Mouse (Mus musculus): ENCODE measurements around the gene 9130019O22Rik. TPM values are rescaled to one million over a fixed set of nuclear protein-coding genes. Genes with fewer than 3 reads are reported as not detected.
A peak's percentile ranks its signal among the peaks of the same experiment; 100 is the strongest.
"Not testable (repeated sequence)": the region's sequence is repeated elsewhere in the genome, so short reads cannot be mapped to it uniquely, and the experiment has no call there.

Gene 9130019O22Rik
- polyA plus RNA-seq, 1 experiment from 2014 or later, result 5.1 TPM

- Histone ChIP-seq H3K27ac (replicated peaks) (no peak overlapping the region), H3K4me3 (no peak overlapping the region), H3K36me3 (replicated peaks) (no peaks in the 10 kb centered on the region), H3K9me3 (no peaks in the 10 kb centered on the region), H3K27me3 (replicated peaks; ENCODE audit: low read depth, poor library complexity, severe bottlenecking) (peaks cover 43% of the 10 kb centered on the region), H3K4me1 (peaks cover 11% of the 10 kb centered on the region)
- DNase-seq (ENCODE audit: low spot score), result no peak
- WGBS, result 90% methylated on average over 3 of the region's 3 CpGs
These were observed 20.7 kb downstream of the 9130019O22Rik start for GRCm38 (mm10) chr7:127366249-127366648.

GRCm38 (mm10) chr7:127364166-127364565, 22.8 kb downstream of the 9130019O22Rik start:
- H3K4me1 ChIP-seq, result peaks cover 11% of the 10 kb centered on the region
- DNase-seq (ENCODE audit: low spot score), result no peak
- H3K27ac ChIP-seq (replicated peaks), result no peak overlapping the region
- peak overlapping the region; percentile 55 for H3K4me3 ChIP-seq
- no peaks in the 10 kb centered on the region for H3K36me3 ChIP-seq (replicated peaks)
- no peaks in the 10 kb centered on the region for H3K9me3 ChIP-seq
- peaks cover 55% of the 10 kb centered on the region for H3K27me3 ChIP-seq (replicated peaks; ENCODE audit: low read depth, poor library complexity, severe bottlenecking)
- 51% methylated on average over 4 of the region's 4 CpGs for WGBS

- under 1% methylated on average over 24 of the region's 24 CpGs for WGBS
- no peaks in the 10 kb centered on the region for H3K9me3 ChIP-seq
- H3K27me3 ChIP-seq (replicated peaks; ENCODE audit: low read depth, poor library complexity, severe bottlenecking), result peaks cover 55% of the 10 kb centered on the region
- H3K36me3 ChIP-seq (replicated peaks), result no peaks in the 10 kb centered on the region
- H3K4me3 ChIP-seq, result peak overlapping the region; percentile 55
- H3K27ac ChIP-seq (replicated peaks), result peak overlapping the region; percentile 52; the same call in 1 of the 2 replicates
- peaks cover 11% of the 10 kb centered on the region for H3K4me1 ChIP-seq
- peak; percentile 55 for DNase-seq (ENCODE audit: low spot score)
These were observed 23.5 kb downstream of the 9130019O22Rik start for GRCm38 (mm10) chr7:127363475-127363921.

DNA sequence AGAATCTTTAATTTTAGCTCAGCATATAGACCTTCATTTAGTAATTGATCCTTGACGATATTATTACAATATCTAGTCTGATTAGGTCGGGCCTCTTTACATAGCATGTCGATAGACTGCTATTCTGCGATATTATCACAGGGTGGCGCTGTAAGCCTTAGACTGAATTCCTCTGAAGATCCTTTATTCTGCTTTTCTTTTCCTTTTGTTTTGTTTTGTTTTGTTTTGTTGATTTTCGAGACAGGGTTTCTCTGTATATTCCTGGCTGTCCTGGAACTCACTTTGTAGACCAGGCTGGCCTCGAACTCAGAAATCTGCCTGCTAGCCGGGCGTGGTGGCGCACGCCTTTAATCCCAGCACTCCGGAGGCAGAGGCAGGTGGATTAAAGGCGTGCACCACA, 24.5 kb downstream of the 9130019O22Rik start:
- H3K27ac ChIP-seq (replicated peaks); H3K9me3 ChIP-seq; H3K36me3 ChIP-seq (replicated peaks): not testable (repeated sequence)
- H3K27me3 ChIP-seq (replicated peaks; ENCODE audit: low read depth, poor library complexity, severe bottlenecking), result peaks cover 61% of the 10 kb centered on the region
- DNase-seq (ENCODE audit: low spot score), result peak; percentile 34
- peaks cover 11% of the 10 kb centered on the region for H3K4me1 ChIP-seq
- peak overlapping the region; percentile 26; the same call in 1 of the 2 replicates for H3K4me3 ChIP-seq
- 21% methylated on average over 13 of the region's 13 CpGs for WGBS

- Histone ChIP-seq H3K27me3 (replicated peaks; ENCODE audit: low read depth, poor library complexity, severe bottlenecking) (peaks cover 61% of the 10 kb centered on the region), H3K27ac (replicated peaks) (no peak overlapping the region), H3K36me3 (replicated peaks) (no peaks in the 10 kb centered on the region), H3K4me1 (peaks cover 11% of the 10 kb centered on the region), H3K4me3 (no peak overlapping the region), H3K9me3 (no peaks in the 10 kb centered on the region)
- DNase-seq (ENCODE audit: low spot score), result no peak
- 52% methylated on average over 13 of the region's 13 CpGs for WGBS
These were observed 25.5 kb downstream of the 9130019O22Rik start for GRCm38 (mm10) chr7:127361449-127361848.

GRCm38 (mm10) chr7:127360265-127360664, 26.7 kb downstream of the 9130019O22Rik start:
- H3K9me3 ChIP-seq, result no peaks in the 10 kb centered on the region
- peaks cover 54% of the 10 kb centered on the region for H3K27me3 ChIP-seq (replicated peaks; ENCODE audit: low read depth, poor library complexity, severe bottlenecking)
- 79% methylated on average over 4 of the region's 4 CpGs for WGBS
- no peaks in the 10 kb centered on the region for H3K36me3 ChIP-seq (replicated peaks)
- H3K4me1 ChIP-seq, result peaks cover 11% of the 10 kb centered on the region
- DNase-seq (ENCODE audit: low spot score), result no peak
- H3K4me3 ChIP-seq, result no peak overlapping the region
- no peak overlapping the region for H3K27ac ChIP-seq (replicated peaks)

GRCm38 (mm10) chr7:127358472-127358871, 28.5 kb downstream of the 9130019O22Rik start:
- Histone ChIP-seq H3K4me1 (peaks cover 6% of the 10 kb centered on the region), H3K27me3 (replicated peaks; ENCODE audit: low read depth, poor library complexity, severe bottlenecking) (peaks cover 37% of the 10 kb centered on the region), H3K27ac (replicated peaks) (no peak overlapping the region), H3K36me3 (replicated peaks) (no peaks in the 10 kb centered on the region), H3K4me3 (no peak overlapping the region), H3K9me3 (no peaks in the 10 kb centered on the region)
- WGBS, result 69% methylated on average over 4 of the region's 4 CpGs
- no peak for DNase-seq (ENCODE audit: low spot score)

GRCm38 (mm10) chr7:127357871-127358270, 29.1 kb downstream of the 9130019O22Rik start:
- peaks cover 31% of the 10 kb centered on the region for H3K27me3 ChIP-seq (replicated peaks; ENCODE audit: low read depth, poor library complexity, severe bottlenecking)
- 0 out of 2 replicates have a peak, but pooled peaks cover 3% of the 10 kb centered on the region for H3K4me1 ChIP-seq
- H3K9me3 ChIP-seq, result no peaks in the 10 kb centered on the region
- no peak overlapping the region for H3K4me3 ChIP-seq
- WGBS, result 69% methylated on average over 2 of the region's 2 CpGs
- H3K36me3 ChIP-seq (replicated peaks), result no peaks in the 10 kb centered on the region
- no peak for DNase-seq (ENCODE audit: low spot score)
- no peak overlapping the region for H3K27ac ChIP-seq (replicated peaks)

GRCm38 (mm10) chr7:127355796-127356195, 31.2 kb downstream of the 9130019O22Rik start:
- no peaks in the 10 kb centered on the region for H3K4me1 ChIP-seq
- 72% methylated on average over 3 of the region's 3 CpGs for WGBS
- H3K36me3 ChIP-seq (replicated peaks), result no peaks in the 10 kb centered on the region
- peaks cover 14% of the 10 kb centered on the region; the same call in 1 of the 2 replicates for H3K27me3 ChIP-seq (replicated peaks; ENCODE audit: low read depth, poor library complexity, severe bottlenecking)
- H3K27ac ChIP-seq (replicated peaks), result no peak overlapping the region
- no peak overlapping the region for H3K4me3 ChIP-seq
- DNase-seq (ENCODE audit: low spot score), result no peak
- no peaks in the 10 kb centered on the region for H3K9me3 ChIP-seq

GRCm38 (mm10) chr7:127351230-127352004, 35.5 kb downstream of the 9130019O22Rik start:
- Histone ChIP-seq H3K4me3 (no peak overlapping the region), H3K9me3 (no peaks in the 10 kb centered on the region), H3K4me1 (peaks cover 17% of the 10 kb centered on the region), H3K27me3 (replicated peaks; ENCODE audit: low read depth, poor library complexity, severe bottlenecking) (no peaks in the 10 kb centered on the region), H3K27ac (replicated peaks) (no peak overlapping the region), H3K36me3 (replicated peaks) (no peaks in the 10 kb centered on the region)
- 91% methylated on average over 5 of the region's 5 CpGs for WGBS
- no peak for DNase-seq (ENCODE audit: low spot score)

GRCm38 (mm10) chr7:127346676-127347075, 40.3 kb downstream of the 9130019O22Rik start:
- peak overlapping the region; percentile 98 for H3K27ac ChIP-seq (replicated peaks)
- H3K27me3 ChIP-seq (replicated peaks; ENCODE audit: low read depth, poor library complexity, severe bottlenecking), result no peaks in the 10 kb centered on the region
- peaks cover 28% of the 10 kb centered on the region for H3K36me3 ChIP-seq (replicated peaks)
- H3K9me3 ChIP-seq, result no peaks in the 10 kb centered on the region
- peak; percentile 43 for DNase-seq (ENCODE audit: low spot score)
- peak overlapping the region; percentile 94 for H3K4me3 ChIP-seq
- WGBS, result 17% methylated on average over 8 of the region's 8 CpGs
- H3K4me1 ChIP-seq, result peaks cover 41% of the 10 kb centered on the region

GRCm38 (mm10) chr7:127345512-127346325, 41.2 kb downstream of the 9130019O22Rik start, which contains the start of gene Zfp768:
Zfp768 (minus strand) TSS chr7:127345589.
- peak within 1 kb of the TSS; percentile 94 for H3K4me3 ChIP-seq
- H3K27ac ChIP-seq (replicated peaks), result peak within 1 kb of the TSS; percentile 98
- WGBS, result under 1% methylated on average over 76 of the region's 76 CpGs
- peak; percentile 97 for DNase-seq (ENCODE audit: low spot score)
- H3K36me3 ChIP-seq (replicated peaks), result peaks cover 37% of the 10 kb centered on the region
- H3K27me3 ChIP-seq (replicated peaks; ENCODE audit: low read depth, poor library complexity, severe bottlenecking), result no peaks in the 10 kb centered on the region
- peaks cover 41% of the 10 kb centered on the region for H3K4me1 ChIP-seq
- no peaks in the 10 kb centered on the region for H3K9me3 ChIP-seq

Data from embryonic facial prominence, embryonic 10.5 days (tissue).